Mouse (Mus musculus) urinary bladder, adult 2 months (tissue): ENCODE results near the gene Smpx. TPM values are rescaled to one million over a fixed set of nuclear protein-coding genes. Genes with fewer than 3 reads are reported as not detected.

Experiments
- polyA plus RNA-seq: library from polyadenylated mRNA; depleted of rRNA; stranded (reverse); fragments of >200 nt; gene quantifications from 2 replicates; pipeline ENCODE4 v1.2.3, GENCODE M21; 2012; rRNA removed

Smpx gene
- polyA plus RNA-seq, 1 experiment: 0.17 TPM

Other genes starting within 250 kb of the Smpx start
- gene Sms, start 206.6 kb upstream of the Smpx start, polyA plus RNA-seq: 17.2 and 21.2 TPM in 2 replicates
- 1.3 and 1.6 TPM in 2 replicates for gene Yy2, start 129.9 kb upstream of the Smpx start, polyA plus RNA-seq
- 14.5 and 15.8 TPM in 2 replicates for gene Mbtps2, start 100.2 kb upstream of the Smpx start, polyA plus RNA-seq
- 0.04 TPM in 1 of 2 replicates, not detected in the other for gene Klhl34, start 119.5 kb downstream of the Smpx start, polyA plus RNA-seq